Mouse (Mus musculus) erythroblast, embryonic 14.5 days (primary cell): ENCODE results near the gene Chd2.

Experiments
- GATA1 ChIP-seq: IDR thresholded peaks from 2 replicates; pipeline ENCODE4 v1.6.1; 2012; ENCODE audit warnings: low read length, inconsistent platforms, mixed read lengths
- TAL1 ChIP-seq: IDR thresholded peaks from 3 replicates; pipeline ENCODE4 v1.6.1; 2012; ENCODE audit warnings: low read length, inconsistent platforms, mixed read lengths

GRCm38 (mm10) chr7:73481094-73481493 lies 60.5 kb downstream of the Chd2 start:
- TF ChIP-seq TAL1 (no peak), GATA1 (no peak)
